ENCODE assay signal across 8 mouse cellular contexts in the genomic region with DNA sequence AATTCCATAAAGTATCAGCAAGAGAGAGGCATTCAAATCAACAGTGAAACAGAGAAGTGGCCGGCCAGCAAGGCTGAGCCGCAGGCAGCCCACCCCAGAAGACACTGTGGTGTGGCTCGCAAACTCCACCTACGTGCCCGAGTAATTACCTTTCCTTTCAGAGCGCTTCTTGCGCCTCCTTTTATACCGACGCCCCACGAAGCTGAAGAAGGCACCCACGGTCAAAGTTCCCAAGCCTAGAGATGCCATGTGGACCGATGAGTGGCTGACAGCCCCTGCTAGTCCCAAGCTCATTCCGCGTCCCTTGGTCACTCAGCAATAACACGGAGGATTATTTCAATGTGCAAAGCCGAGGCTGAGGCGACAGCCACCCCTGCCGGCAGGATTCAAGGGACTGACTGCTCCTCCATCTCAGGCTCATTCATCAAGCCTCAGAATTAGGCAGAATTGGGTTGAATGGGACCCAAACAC.
DNase-seq lines count a peak whose midpoint lies in the region; ATAC-seq and TF ChIP-seq lines count a peak whose summit lies in the region.

No protein-coding gene starts in this region.

- H3K4me3 ChIP-seq in heart, adult 2 months = no peak overlapping the region
- H3K4me3 ChIP-seq in forebrain, embryonic 15.5 days = peak overlapping the region; percentile 40
- peak overlapping the region; percentile 25 for H3K4me3 ChIP-seq in kidney, postnatal 0 days (replicated peaks; ENCODE audit: low read depth, low read length)
- H3K4me3 ChIP-seq in neural tube, embryonic 14.5 days (ENCODE audit: low read depth, low read length) = peak overlapping the region; percentile 32

- peaks cover 4% of the 10 kb centered on the region for H3K4me1 ChIP-seq in heart, adult 2 months (ENCODE audit: control insufficient read depth, insufficient read depth, low read length)
- peaks cover 29% of the 10 kb centered on the region for H3K4me1 ChIP-seq in forebrain, embryonic 15.5 days
- no peaks in the 10 kb centered on the region for H3K4me1 ChIP-seq in kidney, postnatal 0 days (replicated peaks; ENCODE audit: insufficient read depth, low read length)
- no peaks in the 10 kb centered on the region; the same call in 1 of the 2 replicates for H3K4me1 ChIP-seq in neural tube, embryonic 14.5 days (ENCODE audit: control insufficient read depth, insufficient read depth, low read length)

- no peak for DNase-seq in heart, adult 2 months
- DNase-seq in heart, postnatal 36 days = no peak
- peak; percentile 52 to 61 for DNase-seq in cerebellum, postnatal 25 days
- DNase-seq in kidney, postnatal 0 days (ENCODE audit: low spot score) = peak; percentile 76
- DNase-seq in urinary bladder, adult 2 months (ENCODE audit: low spot score) = no peak
- DNase-seq in frontal cortex, postnatal 25 days (ENCODE audit: low spot score in 2 of 2) = no peak

- no peak for TF ChIP-seq POLR2A in heart, adult 2 months (IDR thresholded peaks at IDR 0.05; ENCODE audit: insufficient read depth, low read depth, low read length)

- no peaks in the 10 kb centered on the region; the same call in 1 of the 2 replicates for H3K79me2 ChIP-seq in heart, adult 2 months (replicated peaks; ENCODE audit: control insufficient read depth, insufficient read depth, low read length)

- no peaks in the 10 kb centered on the region for H3K27me3 ChIP-seq in heart, adult 2 months (ENCODE audit: control insufficient read depth, insufficient read depth, low read length)
- H3K27me3 ChIP-seq in forebrain, embryonic 15.5 days = no peaks in the 10 kb centered on the region
- no peaks in the 10 kb centered on the region for H3K27me3 ChIP-seq in kidney, postnatal 0 days (ENCODE audit: insufficient read depth, low read length)
- no peaks in the 10 kb centered on the region for H3K27me3 ChIP-seq in neural tube, embryonic 14.5 days (ENCODE audit: control insufficient read depth, insufficient read depth, low read length)

- no peaks in the 10 kb centered on the region for H3K9me3 ChIP-seq in forebrain, embryonic 15.5 days
- no peaks in the 10 kb centered on the region for H3K9me3 ChIP-seq in kidney, postnatal 0 days (replicated peaks; ENCODE audit: low read length)
- H3K9me3 ChIP-seq in neural tube, embryonic 14.5 days (ENCODE audit: control insufficient read depth, low read length) = no peaks in the 10 kb centered on the region

- no peak overlapping the region for H3K27ac ChIP-seq in heart, adult 2 months
- peak overlapping the region; percentile 14; the same call in 1 of the 2 replicates for H3K27ac ChIP-seq in forebrain, embryonic 15.5 days (replicated peaks)
- H3K27ac ChIP-seq in kidney, postnatal 0 days = no peak overlapping the region
- no peak overlapping the region for H3K27ac ChIP-seq in neural tube, embryonic 14.5 days (ENCODE audit: low read depth, low read length)

- no peaks in the 10 kb centered on the region for H3K36me3 ChIP-seq in heart, adult 2 months (ENCODE audit: control insufficient read depth, insufficient read depth, low read length)
- no peaks in the 10 kb centered on the region for H3K36me3 ChIP-seq in forebrain, embryonic 15.5 days
- no peaks in the 10 kb centered on the region for H3K36me3 ChIP-seq in kidney, postnatal 0 days (ENCODE audit: insufficient read depth, low read length)
- no peaks in the 10 kb centered on the region for H3K36me3 ChIP-seq in neural tube, embryonic 14.5 days (ENCODE audit: control insufficient read depth, insufficient read depth, low read length)

- H3K9ac ChIP-seq in heart, adult 2 months (ENCODE audit: low read depth, low read length) = no peak overlapping the region
- H3K9ac ChIP-seq in forebrain, embryonic 15.5 days (replicated peaks) = peak overlapping the region; percentile 44
- peak overlapping the region; percentile 33; the same call in 1 of the 2 replicates for H3K9ac ChIP-seq in kidney, postnatal 0 days (ENCODE audit: low read depth, low read length)
- peak overlapping the region; percentile 7; the same call in 1 of the 2 replicates for H3K9ac ChIP-seq in neural tube, embryonic 14.5 days (replicated peaks; ENCODE audit: low read depth, low read length)

- intact Hi-C loops in heart, adult 2 months (cut with DNase I) = loop anchor here (5.0 kb wide), 1 partner anchor 58 kb away; no protein-coding TSS in a partner anchor
- intact Hi-C loops in heart, postnatal 36 days (cut with DNase I) = no loop called here

- TF ChIP-seq EP300 in heart, adult 2 months (IDR thresholded peaks at IDR 0.05; ENCODE audit: insufficient read depth, low read depth, low read length) = no peak

- peak overlapping the region; percentile 71 for H3K4me2 ChIP-seq in forebrain, embryonic 15.5 days (replicated peaks)
- H3K4me2 ChIP-seq in kidney, postnatal 0 days (ENCODE audit: low read length) = peak overlapping the region; percentile 57
- peak overlapping the region; percentile 66 for H3K4me2 ChIP-seq in neural tube, embryonic 14.5 days (ENCODE audit: low read depth, low read length)

- peak; percentile 78 for ATAC-seq in forebrain, embryonic 15.5 days (replicated peaks)
- no peak for ATAC-seq in kidney, postnatal 0 days (replicated peaks; ENCODE audit: low FRiP score, low read depth)
- peak; percentile 69; the same call in 1 of the 2 replicates for ATAC-seq in neural tube, embryonic 14.5 days (ENCODE audit: low read depth)

- TF ChIP-seq CTCF in heart, adult 2 months (IDR thresholded peaks at IDR 0.05) = peak; percentile 50
- TF ChIP-seq CTCF in kidney, postnatal 0 days (IDR thresholded peaks at IDR 0.05; ENCODE audit: low read depth) = peak; percentile 77

- WGBS in heart, adult 2 months = 40% methylated on average over 18 of the region's 18 CpGs
- WGBS in forebrain, embryonic 15.5 days = 1% methylated on average over 18 of the region's 18 CpGs
- WGBS in kidney, postnatal 0 days = 14% methylated on average over 18 of the region's 18 CpGs
- WGBS in neural tube, embryonic 14.5 days = 4% methylated on average over 18 of the region's 18 CpGs

Comparison
In these comparisons a context has a peak if more than half of its experiments do, and no peak if none do; other contexts are left out.
1. DNase-seq: peak in cerebellum, postnatal 25 days (2 of 2) and kidney, postnatal 0 days (single experiment); none in heart, adult 2 months (0 of 2), heart, postnatal 36 days (0 of 2), urinary bladder, adult 2 months (single experiment) and frontal cortex, postnatal 25 days (0 of 2).
2. Peak in every context shown above with its lines, with median percentiles within 50 percentile points of each other: H3K4me2 ChIP-seq.